In the genomic region with DNA sequence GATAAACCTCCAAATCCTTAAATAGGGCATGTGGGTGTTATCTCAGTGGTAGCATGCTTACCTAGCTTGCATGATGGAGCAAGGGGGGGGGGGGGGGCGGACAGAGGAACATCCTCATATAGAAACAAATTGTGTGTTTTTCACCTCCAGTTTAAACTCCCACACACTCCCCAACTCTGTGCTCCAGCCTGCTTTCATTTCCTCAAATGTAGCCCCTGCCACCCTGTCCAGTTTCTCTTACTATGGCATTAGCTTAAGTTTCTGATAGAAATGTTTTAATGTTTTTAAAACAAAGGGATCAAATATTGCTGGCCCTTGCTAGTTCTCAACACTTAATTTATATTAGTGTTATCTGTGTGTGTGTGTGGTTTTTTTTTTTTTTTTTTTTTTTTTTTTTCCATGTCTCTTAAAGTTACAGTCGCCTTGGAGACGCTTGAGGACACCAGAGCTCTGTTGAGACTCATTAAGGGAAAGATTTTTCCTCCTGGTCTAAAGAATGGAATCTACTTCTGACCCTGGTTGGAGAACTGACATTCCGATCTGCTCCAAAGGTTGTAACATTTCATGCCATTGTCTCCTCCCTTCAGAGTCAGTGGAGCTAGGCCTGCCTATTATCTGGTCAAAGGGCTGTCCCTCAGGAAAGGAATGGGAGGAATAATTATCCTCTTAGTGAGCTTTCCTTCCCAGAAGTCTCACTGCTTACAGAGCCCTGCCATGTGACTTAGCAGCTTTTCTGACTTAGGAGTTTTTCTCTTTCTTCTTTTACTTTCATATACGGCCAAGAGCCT, we compare ENCODE assay signal across 22 mouse cellular contexts. TPM values are rescaled to one million over a fixed set of nuclear protein-coding genes. Genes with fewer than 3 reads are reported as not detected.
DNase-seq lines count a peak whose midpoint lies in the region; ATAC-seq and TF ChIP-seq lines count a peak whose summit lies in the region.
"Had no signal": no experiment of that assay in that cellular context is flagged by ENCODE, and none has a peak within 500 bp of the region (broad histone marks: within the 10 kb centered on the region; RNA-seq: fewer than 3 reads in every experiment).

No protein-coding gene starts in this region.

- WGBS in kidney, adult 2 months, result 67% methylated on average over 5 of the region's 5 CpGs
- 70% methylated on average over 5 of the region's 5 CpGs for WGBS in spleen, adult 2 months
- WGBS in liver, postnatal 0 days (ENCODE audit: insufficient replicate concordance), result 66% methylated on average over 5 of the region's 5 CpGs

- no peaks in the 10 kb centered on the region for H3K36me3 ChIP-seq in kidney, adult 2 months (ENCODE audit: control insufficient read depth, insufficient read depth, low read length)
- H3K36me3 ChIP-seq in spleen, adult 2 months (ENCODE audit: control insufficient read depth, insufficient read depth, low read length), result no peaks in the 10 kb centered on the region
- H3K36me3 ChIP-seq in splenic B cell, adult 2 months (ENCODE audit: control insufficient read depth, insufficient read depth, low read length, poor library complexity, severe bottlenecking), result peaks cover 2% of the 10 kb centered on the region; the same call in 1 of the 2 replicates
- no peaks in the 10 kb centered on the region for H3K36me3 ChIP-seq in liver, postnatal 0 days (replicated peaks; ENCODE audit: insufficient read depth, low read length)
- H3K36me3 ChIP-seq: embryonic facial prominence, embryonic 15.5 days; forebrain, embryonic 10.5 days; hindbrain, embryonic 15.5 days; stomach, embryonic 15.5 days had no signal

- no peaks in the 10 kb centered on the region for H3K9me3 ChIP-seq in liver, postnatal 0 days (ENCODE audit: low read length)
- H3K9me3 ChIP-seq: embryonic facial prominence, embryonic 15.5 days; forebrain, embryonic 10.5 days; G1E; hindbrain, embryonic 15.5 days; liver, embryonic 12.5 days; stomach, embryonic 15.5 days had no signal

- no peak for TF ChIP-seq EP300 in liver, postnatal 0 days (IDR thresholded peaks at IDR 0.05; ENCODE audit: low read depth)

- no peak overlapping the region for H3K9ac ChIP-seq in liver, postnatal 0 days (replicated peaks)
- H3K9ac ChIP-seq: embryonic facial prominence, embryonic 15.5 days; hindbrain, embryonic 15.5 days; liver, embryonic 12.5 days; stomach, embryonic 15.5 days had no signal

- TF ChIP-seq POLR2A in kidney, adult 2 months (IDR thresholded peaks at IDR 0.05; ENCODE audit: low read depth, low read length), result no peak
- no peak for TF ChIP-seq POLR2A in spleen, adult 2 months (IDR thresholded peaks at IDR 0.05; ENCODE audit: low read depth, low read length)

- no peak overlapping the region for H3K4me3 ChIP-seq in kidney, adult 2 months (ENCODE audit: insufficient read depth, low read depth, low read length)
- no peak overlapping the region for H3K4me3 ChIP-seq in spleen, adult 2 months (ENCODE audit: extremely low read depth, insufficient read depth, insufficient read length)
- H3K4me3 ChIP-seq in liver, postnatal 0 days (ENCODE audit: low read depth, low read length), result no peak overlapping the region
- H3K4me3 ChIP-seq: embryonic facial prominence, embryonic 15.5 days; forebrain, embryonic 10.5 days; hindbrain, embryonic 15.5 days; liver, embryonic 12.5 days; stomach, embryonic 15.5 days had no signal

- H3K27ac ChIP-seq in kidney, adult 2 months (ENCODE audit: insufficient read depth, low read depth, low read length), result no peak overlapping the region
- H3K27ac ChIP-seq in spleen, adult 2 months (ENCODE audit: insufficient read depth, low read length), result no peak overlapping the region; the same call in 1 of the 2 replicates
- H3K27ac ChIP-seq in liver, postnatal 0 days (ENCODE audit: low read depth), result no peak overlapping the region
- H3K27ac ChIP-seq: embryonic facial prominence, embryonic 15.5 days; forebrain, embryonic 10.5 days; hindbrain, embryonic 15.5 days; liver, embryonic 12.5 days; stomach, embryonic 15.5 days had no signal

- H3K4me2 ChIP-seq in liver, postnatal 0 days (ENCODE audit: low read depth, low read length), result no peak overlapping the region
- H3K4me2 ChIP-seq: embryonic facial prominence, embryonic 15.5 days; hindbrain, embryonic 15.5 days; liver, embryonic 12.5 days; stomach, embryonic 15.5 days had no signal

- H3K27me3 ChIP-seq in kidney, adult 2 months (replicated peaks; ENCODE audit: control insufficient read depth, insufficient read depth, low read length), result no peaks in the 10 kb centered on the region
- no peaks in the 10 kb centered on the region for H3K27me3 ChIP-seq in spleen, adult 2 months (ENCODE audit: control insufficient read depth, insufficient read depth, low read length)
- H3K27me3 ChIP-seq in splenic B cell, adult 2 months (ENCODE audit: control insufficient read depth, insufficient read depth, low read length, poor library complexity, severe bottlenecking), result no peaks in the 10 kb centered on the region
- no peaks in the 10 kb centered on the region for H3K27me3 ChIP-seq in liver, postnatal 0 days (ENCODE audit: insufficient read depth, low read length)
- H3K27me3 ChIP-seq: embryonic facial prominence, embryonic 15.5 days; hindbrain, embryonic 15.5 days; liver, embryonic 12.5 days; stomach, embryonic 15.5 days had no signal

- ATAC-seq in common myeloid progenitor, adult 5-6 weeks (replicated peaks; ENCODE audit: low read depth, poor library complexity, severe bottlenecking), result 0 out of 2 replicates have a peak, but pooled peaks have one; percentile 20
- no peak for ATAC-seq in frontal cortex, adult (ENCODE audit: low TSS enrichment)
- no peak for ATAC-seq in liver, postnatal 0 days
- ATAC-seq: activated CD4-positive, CD25-positive, alpha-beta regulatory T cell, adult 4 months; intestine, embryonic 16.5 days; liver, embryonic 12.5 days had no signal

- no peak for TF ChIP-seq CTCF in kidney, adult 2 months (conservative IDR thresholded peaks at IDR 0.05; ENCODE audit: insufficient read depth, insufficient read length, low read depth, low read length)
- no peak for TF ChIP-seq CTCF in spleen, adult 2 months (IDR thresholded peaks at IDR 0.05; ENCODE audit: extremely low read depth, insufficient read depth, insufficient read length, insufficient replicate concordance)
- TF ChIP-seq CTCF in liver, postnatal 0 days (IDR thresholded peaks at IDR 0.05; ENCODE audit: low read depth), result no peak

- DNase-seq in kidney, adult 2 months, result peak; percentile 66
- DNase-seq in kidney, postnatal 4 days, result no peak
- DNase-seq in spleen, adult 2 months (ENCODE audit: low read depth in 1 of 2, low spot score in 2 of 2), result peak; percentile 32 to 35
- no peak for DNase-seq in spleen, postnatal 10 days (ENCODE audit: low spot score in 2 of 2)
- DNase-seq in splenic B cell, adult 2 months (ENCODE audit: low read depth, low spot score), result peak; percentile 74
- no peak for DNase-seq in liver, postnatal 0 days
- DNase-seq: adrenal gland, postnatal 14 days; cerebellum, adult 11-12 months; cerebellum, postnatal 36 days; gastrocnemius, postnatal 10 days; heart, postnatal 10 days; right cerebral cortex, postnatal 4 days had no signal

- H3K4me1 ChIP-seq in kidney, adult 2 months (ENCODE audit: control insufficient read depth, insufficient read depth, low read length), result no peaks in the 10 kb centered on the region
- H3K4me1 ChIP-seq in spleen, adult 2 months (ENCODE audit: control insufficient read depth, insufficient read depth, insufficient read length), result peaks cover 19% of the 10 kb centered on the region
- H3K4me1 ChIP-seq in liver, postnatal 0 days (ENCODE audit: insufficient read depth), result peaks cover 13% of the 10 kb centered on the region

RNA-seq across cellular contexts. Expression of gene Tmem168, which starts 1.6 kb away (rescaled TPM):
- polyA plus RNA-seq in kidney, adult 2 months (2012; rRNA removed), result 11.9 and 13.6 TPM in 2 replicates
- 9.0 and 9.6 TPM in 2 replicates for polyA plus RNA-seq in spleen, adult 2 months (2012; rRNA removed)
- total RNA-seq in common myeloid progenitor, adult 5-6 weeks (2017), result 30.9 and 33.0 TPM in 2 replicates
- 10.7 and 11.4 TPM in 2 replicates for polyA plus RNA-seq in liver, postnatal 0 days (2015; fragmentation: Nextera tagmentation; extraction: Ambion mirVana)

Comparison
In these comparisons a context has a peak if more than half of its experiments do, and no peak if none do; other contexts are left out.
1. DNase-seq: peak in kidney, adult 2 months (single experiment), spleen, adult 2 months (2 of 2) and splenic B cell, adult 2 months (single experiment); none in kidney, postnatal 4 days (0 of 2), spleen, postnatal 10 days (0 of 2) and liver, postnatal 0 days (single experiment).